Mouse (Mus musculus): ENCODE measurements around the gene Pbx2.
A peak's percentile ranks its signal among the peaks of the same experiment; 100 is the strongest.
"Not testable (repeated sequence)": the region's sequence is repeated elsewhere in the genome, so short reads cannot be mapped to it uniquely, and the experiment has no call there.

Pbx2 gene

DNA sequence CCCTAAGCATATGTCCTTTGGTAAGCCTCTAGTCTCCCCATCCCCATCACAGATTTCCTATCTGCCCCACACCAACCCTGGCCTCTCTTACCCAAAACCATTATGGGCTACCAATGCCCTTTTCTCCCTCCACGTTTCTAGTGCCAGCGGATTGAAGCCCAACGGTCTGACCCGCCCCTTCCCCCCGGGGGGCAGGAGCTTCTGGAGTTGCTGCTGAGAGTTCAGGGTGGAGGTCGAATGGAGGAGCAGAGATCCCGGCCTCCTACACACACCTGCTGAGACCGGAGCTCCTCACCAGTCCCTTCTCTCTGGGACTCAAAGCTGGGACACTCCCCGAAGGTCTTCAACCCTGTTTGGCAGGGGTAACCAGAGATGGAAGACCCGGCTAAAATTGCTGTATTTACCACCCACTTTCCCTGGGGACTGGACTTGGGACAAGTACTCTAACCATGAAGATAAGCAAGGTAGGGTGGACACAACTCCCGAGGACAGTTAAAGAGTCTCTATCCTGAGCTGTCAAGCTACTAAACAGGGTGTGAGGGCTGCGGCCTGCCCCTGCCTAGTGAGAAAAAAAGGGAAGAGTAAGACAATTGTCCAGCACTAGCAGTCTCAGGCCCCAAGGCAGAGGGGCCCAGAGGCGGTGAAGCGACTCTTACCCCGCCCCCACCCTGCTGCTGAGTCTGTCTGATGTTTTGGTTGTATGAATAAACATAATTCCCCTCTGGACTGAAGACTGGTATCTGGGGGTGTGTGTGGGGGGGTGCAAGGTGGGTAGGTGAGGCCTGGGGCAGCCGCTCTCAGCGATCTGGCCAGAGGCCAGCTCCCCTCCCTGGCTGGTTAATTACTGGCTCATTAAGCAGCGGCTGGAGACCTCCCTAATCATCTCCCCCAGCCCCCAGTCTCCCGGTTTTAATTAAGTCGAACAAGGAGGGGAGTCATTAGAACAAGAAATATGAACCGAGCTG is at the start of gene Pbx2:
Pbx2 (plus strand) TSS at position 238 of the 965 bp plus-strand sequence.
- no peak for DNase-seq (ENCODE audit: low spot score in 2 of 2)

DNA sequence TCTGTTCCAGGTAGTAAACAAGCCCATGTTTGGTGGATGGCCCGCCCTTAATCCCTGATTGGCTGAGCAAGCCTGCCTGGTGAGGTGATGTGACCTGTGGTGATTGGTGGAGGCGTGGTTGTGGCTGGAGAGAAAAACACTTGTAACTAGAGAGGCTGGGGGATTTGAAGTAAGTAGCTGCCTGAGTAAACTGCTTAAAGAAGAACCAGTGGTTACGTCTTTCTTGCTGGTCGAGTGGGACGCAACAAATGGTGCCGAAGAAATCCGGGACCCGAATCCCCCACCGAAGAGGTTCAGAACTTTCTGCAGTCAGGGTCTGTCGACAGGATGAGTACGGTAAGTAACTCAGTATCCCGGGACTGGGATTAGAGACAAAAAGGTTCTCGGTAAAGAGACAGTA is 47.5 kb upstream of the Pbx2 start:
- DNase-seq (ENCODE audit: low spot score in 2 of 2) = not testable (repeated sequence)

DNA sequence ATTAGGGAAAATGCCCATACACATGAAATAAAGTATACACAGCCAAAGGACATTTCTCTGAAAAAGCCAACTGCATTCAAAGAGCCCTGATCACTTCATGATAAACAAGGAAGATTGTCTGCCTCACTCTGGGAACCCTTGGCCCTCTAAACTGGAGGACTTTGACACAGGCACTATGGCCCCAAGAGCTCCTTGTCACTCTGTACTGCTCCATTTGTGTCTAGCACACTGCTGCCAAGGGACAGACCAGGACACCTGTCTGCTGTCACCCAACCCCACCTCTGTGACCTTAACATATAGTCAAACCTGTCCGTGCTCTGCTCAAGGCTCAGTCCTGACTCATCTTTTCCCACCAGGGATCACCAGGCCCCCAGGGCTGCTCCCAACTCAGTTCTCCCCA is 44.3 kb upstream of the Pbx2 start:
- no peak for DNase-seq (ENCODE audit: low spot score in 2 of 2)

DNA sequence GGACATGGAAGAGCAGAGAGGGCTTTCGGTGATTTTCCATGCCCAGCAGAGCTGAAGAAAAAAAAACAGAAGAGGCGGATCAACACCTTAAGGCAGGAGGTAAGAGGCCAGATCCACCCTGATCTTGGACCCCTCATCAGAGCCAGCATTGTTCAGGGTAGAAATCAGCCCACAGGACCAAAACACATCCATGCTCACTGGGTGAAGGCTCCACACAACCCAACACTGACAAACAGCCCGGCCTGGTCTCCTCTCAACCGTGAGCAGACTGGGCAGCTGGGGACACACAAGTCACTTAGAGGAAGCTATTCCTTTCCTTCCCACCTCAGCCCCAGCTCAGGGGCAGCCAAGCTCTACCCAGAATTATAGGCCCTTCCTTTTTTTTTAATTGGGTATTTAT is 43.5 kb upstream of the Pbx2 start:
- no peak for DNase-seq (ENCODE audit: low spot score in 2 of 2)

DNA sequence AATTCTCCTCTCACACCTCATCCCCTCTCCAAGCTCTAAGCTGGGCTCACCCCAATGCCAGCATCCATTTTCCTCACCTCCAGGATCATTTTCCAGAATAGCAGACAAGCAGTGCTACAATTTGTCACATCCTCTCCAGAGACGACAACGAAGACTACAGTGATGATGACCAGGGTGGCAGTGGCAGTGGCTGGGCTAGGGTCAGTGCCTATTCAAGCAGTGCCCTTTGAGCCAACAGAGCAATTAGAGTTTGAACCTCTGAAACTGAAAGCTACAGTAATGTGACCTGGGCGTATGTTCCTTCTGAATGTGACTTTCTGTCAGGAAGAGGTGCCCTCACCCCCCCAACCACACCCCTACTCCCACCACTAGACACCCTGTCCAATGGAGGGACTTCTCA is 41.9 kb upstream of the Pbx2 start:
- DNase-seq (ENCODE audit: low spot score in 2 of 2) = no peak

DNA sequence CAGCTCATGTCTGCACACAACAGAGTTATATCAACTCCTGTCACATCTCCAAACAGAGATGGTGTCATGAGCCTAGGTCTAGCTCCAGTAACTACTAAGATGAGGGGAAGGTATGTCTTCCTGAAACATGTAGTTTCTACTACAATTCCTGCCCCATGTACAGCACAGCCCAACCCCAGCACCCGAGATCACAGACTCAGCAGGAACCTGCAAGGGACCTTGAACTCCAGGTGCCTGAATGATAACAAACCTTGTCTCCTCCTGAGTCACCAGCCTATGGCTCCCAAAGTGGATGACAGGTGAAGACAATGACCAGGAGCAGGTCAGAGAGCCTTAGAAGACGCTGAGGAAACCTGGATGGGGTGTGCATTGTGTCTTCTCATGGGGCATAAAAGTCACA is 41.2 kb upstream of the Pbx2 start:
- no peak for DNase-seq (ENCODE audit: low spot score in 2 of 2)

DNA sequence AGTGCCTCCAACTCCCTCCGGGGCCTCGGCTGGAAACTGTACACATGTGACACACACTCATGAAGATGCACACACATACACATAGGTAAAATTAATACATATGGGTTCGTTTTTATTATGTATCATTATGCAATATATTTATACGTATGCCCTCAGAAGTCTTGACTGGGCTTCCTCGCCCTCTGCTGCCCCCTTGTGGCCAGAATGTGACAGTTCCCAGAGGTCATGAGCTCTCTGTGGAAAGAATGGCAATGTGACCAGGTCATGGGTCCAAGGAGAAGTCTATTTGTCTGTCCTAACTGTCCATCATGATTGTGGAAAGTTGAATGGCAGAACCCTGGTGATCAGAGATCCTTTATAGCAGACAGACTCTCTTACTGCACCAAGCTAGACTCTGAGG is 35.6 kb upstream of the Pbx2 start:
- peak; percentile 63 to 77 for DNase-seq (ENCODE audit: low spot score in 2 of 2)

DNA sequence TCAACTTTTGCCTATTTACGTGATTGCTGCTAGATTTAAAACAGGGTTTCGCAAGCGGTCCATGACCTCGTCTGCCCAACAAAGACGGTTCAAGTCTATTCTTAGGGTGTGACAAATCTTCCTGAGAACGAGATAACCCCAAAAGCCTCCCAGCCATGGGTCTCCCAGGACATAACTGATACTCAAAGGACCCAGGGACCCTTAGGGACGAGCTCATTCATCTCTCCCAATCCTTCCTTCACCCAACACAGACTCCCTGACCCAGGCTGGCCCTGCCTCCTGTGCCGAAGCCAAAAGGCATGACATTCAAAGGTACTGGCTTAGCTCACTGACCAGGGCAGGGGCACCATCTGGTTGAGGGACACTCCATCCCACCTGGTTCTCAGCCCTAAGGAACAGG is 34.7 kb upstream of the Pbx2 start:
- no peak for DNase-seq (ENCODE audit: low spot score in 2 of 2)

DNA sequence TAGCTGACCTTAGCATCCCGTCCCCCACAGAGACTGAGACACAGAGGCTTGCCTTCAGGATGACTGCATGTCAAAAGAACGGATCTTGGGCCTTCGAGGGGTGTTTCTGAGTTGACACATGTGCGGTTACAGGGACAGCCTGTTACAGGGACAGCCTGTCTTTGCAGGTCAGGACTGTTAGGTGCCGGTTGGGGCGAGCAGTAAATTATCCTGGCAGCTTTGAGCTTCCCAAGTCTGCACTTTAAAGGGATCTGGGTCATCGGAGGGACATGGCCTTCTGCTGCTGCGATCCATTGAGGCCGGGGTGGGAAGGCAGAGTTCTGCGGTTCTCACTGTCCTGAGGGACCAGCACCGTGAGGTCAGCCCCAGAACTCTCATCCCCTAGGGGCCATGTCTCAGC is 33.7 kb upstream of the Pbx2 start:
- DNase-seq (ENCODE audit: low spot score in 2 of 2) = no peak

DNA sequence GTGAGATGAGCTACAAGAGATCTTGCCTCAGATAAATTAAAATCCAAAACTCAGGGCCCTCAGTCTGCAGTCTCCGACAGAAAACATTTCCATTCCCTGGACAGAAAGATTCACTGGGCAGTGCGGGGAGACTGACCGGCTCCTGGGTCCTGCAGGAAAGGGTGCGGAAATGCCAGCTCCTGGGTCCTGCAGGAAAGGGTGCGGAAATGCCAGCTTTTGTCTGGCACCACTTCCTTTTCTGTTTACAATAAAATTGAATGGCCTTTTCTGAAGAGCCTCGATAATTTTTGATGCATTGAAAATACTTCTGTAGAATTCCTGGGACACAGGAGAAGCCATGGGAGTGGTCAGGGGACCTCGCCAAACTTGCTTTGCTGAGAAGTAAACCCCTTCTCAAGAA is 31.9 kb upstream of the Pbx2 start:
- no peak for DNase-seq (ENCODE audit: low spot score in 2 of 2)

DNA sequence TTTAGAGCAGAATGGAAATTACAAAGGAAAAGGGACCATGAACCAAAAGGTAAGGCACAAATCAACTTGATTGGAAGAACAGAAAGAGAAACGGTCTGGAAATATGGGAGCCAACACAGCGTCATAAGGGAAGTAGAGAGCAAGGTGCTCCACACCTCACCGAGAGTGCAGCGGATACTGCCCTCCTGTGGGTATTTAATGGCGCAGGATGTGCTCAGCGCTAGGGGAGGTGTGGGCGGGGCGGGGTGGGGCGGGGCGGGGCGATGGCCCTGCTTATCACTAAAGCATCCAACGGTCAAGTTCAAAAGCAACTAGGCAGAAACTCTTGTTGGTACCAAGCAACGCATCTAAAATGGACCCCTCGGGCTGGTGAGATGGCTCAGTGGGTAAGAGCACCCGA is 31.2 kb upstream of the Pbx2 start:
- DNase-seq (ENCODE audit: low spot score in 2 of 2) = no peak

DNA sequence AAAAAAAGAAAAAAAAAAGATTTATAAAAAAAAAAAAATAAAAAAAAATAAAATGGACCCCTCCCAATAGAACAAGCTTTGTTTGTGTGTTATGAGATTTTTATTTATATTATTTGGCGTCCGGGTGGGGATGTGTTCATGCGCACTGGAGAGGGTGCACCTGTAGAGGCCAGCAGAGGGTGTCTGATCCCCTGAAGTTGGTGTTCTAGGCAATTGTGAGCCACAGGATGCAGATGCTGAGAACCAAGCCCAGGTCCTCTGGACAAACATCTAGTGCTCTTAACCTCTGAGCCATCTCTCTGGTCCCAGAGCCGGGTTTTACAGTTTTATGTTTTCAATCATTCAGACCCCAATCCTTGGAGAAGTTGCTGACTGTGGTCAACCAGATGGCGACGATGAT is 30.6 kb upstream of the Pbx2 start:
- DNase-seq (ENCODE audit: low spot score in 2 of 2) = no peak

DNA sequence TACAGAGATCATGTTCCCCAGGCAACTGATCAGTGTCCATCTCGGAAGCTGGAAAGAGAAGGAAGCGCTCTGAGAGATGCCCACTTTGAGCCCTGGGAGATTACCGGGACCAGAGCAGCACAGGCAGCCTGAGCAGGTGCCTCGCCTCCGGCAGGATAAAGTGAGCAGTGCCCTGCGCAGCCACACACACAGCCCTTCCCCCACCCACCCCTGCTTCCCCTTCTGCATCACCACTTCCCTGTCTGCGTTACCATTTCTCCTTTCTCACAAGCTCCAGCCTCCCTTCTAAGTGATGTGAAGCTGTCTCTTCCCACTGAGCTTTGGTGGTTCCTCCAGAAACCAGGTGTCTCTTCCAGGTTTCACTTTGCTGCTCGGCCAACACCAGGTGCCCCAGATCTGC is 29.9 kb upstream of the Pbx2 start:
- no peak for DNase-seq (ENCODE audit: low spot score in 2 of 2)

DNA sequence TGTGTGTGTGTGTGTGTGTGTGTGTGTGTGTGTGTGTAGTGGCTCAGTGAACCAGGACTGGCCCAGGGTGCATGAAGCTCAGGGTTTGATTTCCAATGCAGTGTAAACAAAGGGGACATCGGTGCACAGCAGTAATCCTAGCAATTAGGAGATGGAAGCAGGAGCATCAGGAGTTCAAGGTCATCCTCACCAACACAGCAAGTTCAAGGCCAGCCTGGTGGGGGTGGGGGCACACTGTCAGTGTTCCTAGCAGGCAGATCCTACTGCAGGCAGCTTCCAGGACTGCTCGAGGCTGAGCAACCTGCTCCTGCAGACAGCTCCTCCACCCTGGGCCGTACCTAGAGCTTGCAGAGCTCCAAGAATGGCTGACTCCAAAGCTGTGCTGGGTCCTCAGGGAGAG is 28.5 kb upstream of the Pbx2 start:
- no peak for DNase-seq (ENCODE audit: low spot score in 2 of 2)

DNA sequence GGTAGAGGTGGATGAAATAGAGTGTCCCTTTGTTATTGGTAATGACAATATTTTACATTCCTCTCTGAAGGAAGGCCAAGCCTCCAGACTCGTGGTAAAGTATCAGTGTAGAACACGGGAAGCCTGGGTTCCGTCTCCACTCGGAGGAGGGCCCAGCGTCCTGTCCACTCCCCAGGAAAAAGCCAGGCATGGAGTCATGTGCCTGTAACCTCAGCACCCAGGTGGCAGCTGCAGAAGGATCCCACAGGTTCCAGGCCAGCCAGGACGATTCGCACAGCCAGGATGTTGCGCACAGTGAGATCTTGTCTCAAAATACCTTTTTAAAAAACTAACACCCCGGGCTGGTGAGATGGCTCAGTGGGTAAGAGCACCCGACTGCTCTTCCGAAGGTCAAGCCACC is 27.7 kb upstream of the Pbx2 start:
- no peak for DNase-seq (ENCODE audit: low spot score in 2 of 2)

DNA sequence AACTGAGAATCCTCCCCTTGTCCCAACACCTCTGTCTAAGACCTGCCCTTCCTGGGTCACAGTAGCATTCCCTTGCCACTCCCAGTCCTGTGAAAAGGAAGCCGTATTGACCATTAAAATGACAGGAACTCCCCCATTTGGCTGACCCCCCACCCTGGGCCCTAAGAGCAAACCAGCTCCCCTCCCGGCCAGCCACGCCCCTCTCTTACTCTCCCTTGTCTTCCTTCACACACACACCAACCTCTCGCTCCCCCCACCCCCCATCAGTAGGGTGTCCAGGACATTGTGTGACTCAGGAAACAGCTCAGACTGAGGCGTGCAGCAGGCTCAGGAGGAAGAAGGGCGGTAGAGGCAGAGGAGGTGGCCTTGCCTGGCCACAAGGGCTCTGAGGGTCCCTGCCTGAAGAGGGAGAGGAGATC is 27.1 kb upstream of the Pbx2 start, which contains the start of gene Notch4:
Notch4 (plus strand) TSS at position 266 of the 419 bp plus-strand sequence.
- DNase-seq (ENCODE audit: low spot score in 2 of 2) = no peak

DNA sequence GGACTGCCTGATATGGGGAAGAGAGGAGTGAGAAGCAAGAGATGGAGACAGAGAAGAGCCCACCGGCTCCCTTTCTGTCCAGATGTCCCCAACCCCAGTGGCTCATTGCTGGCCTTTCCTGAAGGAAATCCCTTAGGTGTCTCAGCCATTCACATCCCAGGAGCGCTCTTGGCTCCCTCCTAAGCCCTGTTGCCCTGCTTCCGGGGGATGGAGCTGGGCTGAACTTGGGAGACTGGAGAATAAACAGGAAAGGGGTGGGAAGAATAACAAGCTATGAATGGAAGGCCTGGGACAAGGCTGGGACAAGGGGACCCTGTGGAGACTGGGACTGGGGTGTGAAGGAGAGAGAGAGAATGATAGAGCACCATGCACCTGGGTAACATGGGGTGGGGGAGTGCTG is 26.3 kb upstream of the Pbx2 start:
- no peak for DNase-seq (ENCODE audit: low spot score in 2 of 2)

DNA sequence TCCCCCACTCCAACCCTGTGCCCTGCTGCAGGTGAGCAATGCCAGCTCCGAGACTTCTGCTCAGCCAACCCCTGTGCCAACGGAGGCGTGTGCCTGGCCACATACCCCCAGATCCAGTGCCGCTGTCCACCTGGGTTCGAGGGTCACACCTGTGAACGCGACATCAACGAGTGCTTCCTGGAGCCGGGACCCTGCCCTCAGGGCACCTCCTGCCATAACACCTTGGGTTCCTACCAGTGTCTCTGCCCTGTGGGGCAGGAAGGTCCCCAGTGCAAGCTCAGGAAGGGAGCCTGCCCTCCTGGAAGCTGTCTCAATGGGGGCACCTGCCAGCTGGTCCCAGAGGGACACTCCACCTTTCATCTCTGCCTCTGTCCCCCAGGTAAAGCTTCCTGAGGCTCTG is 23.8 kb upstream of the Pbx2 start:
- DNase-seq (ENCODE audit: low spot score in 2 of 2) = no peak

DNA sequence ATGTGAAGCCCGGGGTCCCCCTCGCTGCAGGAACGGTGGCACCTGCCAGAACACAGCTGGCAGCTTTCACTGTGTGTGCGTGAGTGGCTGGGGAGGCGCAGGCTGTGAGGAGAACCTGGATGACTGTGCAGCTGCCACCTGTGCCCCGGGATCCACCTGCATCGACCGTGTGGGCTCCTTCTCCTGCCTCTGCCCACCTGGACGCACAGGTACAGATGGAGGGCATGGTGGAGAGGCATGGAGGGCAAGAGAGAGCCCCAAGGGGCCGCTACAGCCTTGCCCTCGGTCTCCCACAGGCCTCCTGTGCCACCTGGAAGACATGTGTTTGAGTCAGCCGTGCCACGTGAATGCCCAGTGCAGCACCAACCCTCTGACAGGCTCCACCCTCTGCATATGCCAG is 22.6 kb upstream of the Pbx2 start:
- no peak for DNase-seq (ENCODE audit: low spot score in 2 of 2)

DNA sequence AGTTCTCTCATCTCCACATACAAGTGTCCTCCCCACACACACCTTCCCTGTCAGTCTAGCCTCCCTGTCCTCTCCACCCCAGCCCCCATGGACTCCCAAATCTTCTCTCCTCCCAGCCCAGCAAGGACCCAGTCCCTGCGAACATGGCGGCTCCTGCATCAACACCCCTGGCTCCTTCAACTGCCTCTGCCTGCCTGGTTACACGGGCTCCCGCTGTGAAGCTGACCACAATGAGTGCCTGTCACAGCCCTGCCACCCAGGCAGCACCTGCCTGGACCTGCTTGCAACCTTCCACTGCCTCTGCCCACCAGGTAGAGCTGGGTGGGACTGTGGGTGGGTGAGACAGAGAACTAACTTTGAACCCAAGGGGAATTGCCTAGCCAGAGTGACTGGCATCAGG is 21.1 kb upstream of the Pbx2 start:
- DNase-seq (ENCODE audit: low spot score in 2 of 2) = no peak

DNA sequence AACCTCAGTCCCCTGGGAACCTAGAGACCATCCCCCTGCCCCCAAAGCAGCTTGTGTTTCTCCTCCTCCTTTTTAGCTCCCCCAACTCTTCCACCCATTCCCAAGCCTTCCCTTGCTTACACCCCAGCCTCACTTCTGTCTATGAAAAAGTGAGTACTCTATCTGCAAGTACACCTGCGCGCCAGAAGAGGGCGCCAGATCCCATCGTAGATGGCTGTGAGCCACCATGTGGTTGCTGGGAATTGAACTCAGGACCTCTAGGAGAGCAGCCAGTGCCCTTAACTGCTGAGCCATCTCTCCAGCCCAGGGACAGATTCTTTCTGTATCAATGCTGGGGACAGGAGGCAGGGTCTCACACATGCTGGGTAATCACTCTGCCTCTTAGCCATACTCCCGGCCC is 19.2 kb upstream of the Pbx2 start:
- no peak for DNase-seq (ENCODE audit: low spot score in 2 of 2)

DNA sequence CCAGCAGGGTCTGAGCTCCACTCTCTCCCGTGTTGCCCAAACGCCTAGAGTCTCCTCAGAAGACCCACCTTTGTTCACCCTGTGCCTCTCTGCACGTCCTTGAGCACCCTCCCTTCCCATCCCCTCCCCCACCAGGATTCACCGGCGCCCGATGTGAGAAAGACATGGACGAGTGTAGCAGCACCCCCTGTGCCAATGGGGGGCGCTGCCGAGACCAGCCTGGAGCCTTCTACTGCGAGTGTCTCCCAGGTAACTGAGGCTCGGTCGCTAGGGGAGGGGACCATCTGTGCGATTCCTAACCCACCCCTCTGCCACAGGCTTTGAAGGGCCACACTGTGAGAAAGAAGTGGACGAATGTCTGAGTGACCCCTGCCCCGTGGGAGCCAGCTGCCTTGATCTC is 18.7 kb upstream of the Pbx2 start:
- no peak for DNase-seq (ENCODE audit: low spot score in 2 of 2)

DNA sequence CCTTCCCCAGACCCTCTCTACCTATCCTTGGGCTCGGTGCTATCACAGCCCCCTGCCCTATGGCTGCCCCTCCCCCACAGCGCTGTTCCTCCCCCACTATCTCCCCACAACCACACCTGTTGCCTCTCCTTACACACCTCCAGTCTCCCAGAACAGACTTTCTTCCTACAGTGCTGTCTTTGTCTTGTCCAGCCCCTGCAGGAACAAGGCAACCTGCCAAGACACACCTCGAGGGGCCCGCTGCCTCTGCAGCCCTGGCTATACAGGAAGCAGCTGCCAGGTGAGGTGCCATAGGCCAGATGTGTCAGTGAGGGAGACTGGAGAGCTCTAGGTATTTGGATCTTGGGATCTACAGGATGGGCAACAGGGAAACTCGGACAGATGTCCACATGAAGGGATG is 14.5 kb upstream of the Pbx2 start:
- DNase-seq (ENCODE audit: low spot score in 2 of 2) = no peak

DNA sequence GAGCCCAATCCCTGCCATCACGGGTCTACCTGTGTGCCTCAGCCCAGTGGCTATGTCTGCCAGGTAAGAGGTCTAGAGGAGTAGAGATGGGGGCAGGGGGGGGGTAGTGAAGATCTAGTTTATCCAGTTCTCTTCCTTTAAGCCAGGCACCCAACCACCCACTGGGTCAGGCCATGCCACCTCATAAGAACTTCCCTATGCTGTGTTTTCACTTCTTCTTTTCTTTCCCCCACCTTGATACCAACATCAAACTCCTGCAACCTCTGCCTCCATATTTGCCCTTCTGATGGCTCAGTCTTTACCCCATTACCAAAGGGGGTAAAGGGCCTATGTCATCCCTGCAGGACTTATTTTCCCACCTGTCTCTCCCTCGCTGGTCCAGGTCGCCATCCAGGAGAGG is 13.0 kb upstream of the Pbx2 start:
- peak in 1 of 2 experiments; percentile 54 for DNase-seq (ENCODE audit: low spot score in 2 of 2)

Measured in natural killer cell, adult 2 months (primary cell).